1 mouse cellular context compared by ENCODE assay signal in genomic region chr2:167689501-167690218, GRCm38 (mm10).
TF ChIP-seq lines count a peak whose summit lies in the region.

TSS of gene Tmem189 (minus strand) at chr2:167689822.

TF ChIP-seq in CH12.LX, 34 proteins besides CTCF, POLR2A, EP300 and RAD21 (continued from another document):
- TF ChIP-seq CHD2 (IDR thresholded peaks at IDR 0.05; ENCODE audit: low read length) = peak; percentile 70
- TF ChIP-seq HCFC1 (IDR thresholded peaks at IDR 0.05; ENCODE audit: low read depth, low read length) = no peak
- TF ChIP-seq UBTF (IDR thresholded peaks at IDR 0.05; ENCODE audit: low read depth, low read length) = peak; percentile 84
- 0 out of 2 replicates have a peak, but pooled peaks have one; percentile 38 for TF ChIP-seq SIN3A (IDR thresholded peaks at IDR 0.05; ENCODE audit: low read length)
- peak; percentile 33; the same call in 1 of the 2 replicates for TF ChIP-seq TCF12 (IDR thresholded peaks at IDR 0.05; ENCODE audit: low read depth, low read length)
- 0 out of 2 replicates have a peak, but pooled peaks have one; percentile 15 for TF ChIP-seq TBP (conservative IDR thresholded peaks at IDR 0.05; ENCODE audit: low read depth, low read length)
- TF ChIP-seq MAZ (IDR thresholded peaks at IDR 0.05; ENCODE audit: low read depth, low read length) = no peak
- TF ChIP-seq MYC (IDR thresholded peaks at IDR 0.05; ENCODE audit: low read depth, low read length) = peak; percentile 84; the same call in 1 of the 2 replicates
- peak; percentile 56 for TF ChIP-seq NRF1 (IDR thresholded peaks at IDR 0.05; ENCODE audit: low read depth, low read length)
- TF ChIP-seq BHLHE40 (IDR thresholded peaks at IDR 0.05; ENCODE audit: low read depth, low read length) = peak; percentile 93
- 0 out of 2 replicates have a peak, but pooled peaks have one; percentile 33 for TF ChIP-seq ETS1 (conservative IDR thresholded peaks at IDR 0.05; ENCODE audit: low read depth, low read length)
- TF ChIP-seq MAFK (IDR thresholded peaks at IDR 0.05; ENCODE audit: insufficient replicate concordance, low read length) = no peak
